Comparison of ENCODE assay signal across 8 mouse cellular contexts in the genomic region with DNA sequence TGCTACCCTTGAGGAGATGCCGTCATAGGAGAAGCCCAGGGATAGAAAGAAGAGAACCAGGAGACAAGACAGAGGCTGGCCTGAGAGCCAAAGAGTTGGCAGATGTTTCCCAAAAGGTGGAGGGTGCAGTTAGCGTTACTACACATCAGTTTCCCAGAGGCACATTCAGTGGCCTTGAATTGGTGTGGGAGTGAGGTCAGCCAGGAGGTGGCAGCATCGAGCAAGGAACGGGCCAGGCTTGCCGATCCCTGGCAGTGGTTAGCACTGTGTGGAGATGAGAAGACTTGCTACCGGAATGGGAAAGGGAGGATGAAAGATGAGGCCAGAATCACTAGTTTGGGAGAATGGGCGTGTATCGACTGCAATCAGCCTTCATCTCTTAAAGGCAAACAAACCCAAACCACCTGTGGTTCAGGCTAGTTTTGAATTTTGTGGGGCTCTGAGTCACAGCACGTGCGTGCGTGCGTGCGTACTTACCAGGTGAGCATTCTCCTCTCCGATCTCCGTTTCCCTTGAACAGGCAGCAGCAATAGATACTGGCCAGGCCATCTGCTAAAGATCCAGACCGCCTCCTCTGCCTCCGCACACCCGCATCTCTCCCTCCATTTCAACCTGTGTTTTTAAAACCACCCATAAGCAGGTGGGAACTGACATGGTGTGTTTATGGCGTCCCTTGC. TPM values are rescaled to one million over a fixed set of nuclear protein-coding genes. Genes with fewer than 3 reads are reported as not detected.
DNase-seq lines count a peak whose midpoint lies in the region; ATAC-seq and TF ChIP-seq lines count a peak whose summit lies in the region.

No protein-coding gene starts in this region.

- intact Hi-C loops in heart, postnatal 10 days (cut with DNase I): loop anchor here (1.0 kb wide), 1 partner anchor 79 kb away; no protein-coding TSS in a partner anchor

- no peak for TF ChIP-seq POLR2A in brain, embryonic 14.5 days (IDR thresholded peaks at IDR 0.05; ENCODE audit: borderline replicate concordance, extremely low read depth, insufficient read depth, insufficient read length, poor library complexity, severe bottlenecking)

- DNase-seq in CD8-positive naive resting alpha-beta T cell, adult 2 months (ENCODE audit: low read depth in 2 of 2, low spot score in 2 of 2): peak; percentile 25 to 56
- peak; percentile 85 for DNase-seq in brain, embryonic 14.5 days (ENCODE audit: low read depth)
- DNase-seq in heart, postnatal 10 days: peak; percentile 89 to 95
- peak; percentile 78 for DNase-seq in layer of hippocampus, adult 11-12 months (ENCODE audit: low spot score)
- DNase-seq in lung, adult 18-20 months: peak; percentile 66 to 75
- DNase-seq in ovary, adult 18-20 months (ENCODE audit: low spot score): peak; percentile 49
- peak; percentile 18 to 31 for DNase-seq in thymus, adult 18-20 months

- peak; percentile 82 for ATAC-seq in erythroid progenitor cell, adult 5-6 weeks (replicated peaks; ENCODE audit: low FRiP score, poor library complexity, severe bottlenecking)

- peak; percentile 98 for TF ChIP-seq CTCF in brain, embryonic 14.5 days (IDR thresholded peaks at IDR 0.05; ENCODE audit: borderline replicate concordance, extremely low read depth, insufficient read depth, insufficient read length)

RNA-seq across cellular contexts. Expression of a gene that starts 29.5 kb away (rescaled TPM):
- polyA plus RNA-seq in brain, embryonic 14.5 days (2012; rRNA removed): 0.71 and 1.0 TPM in 2 replicates
- total RNA-seq in erythroid progenitor cell, adult 5-6 weeks (2015; ENCODE audit: low replicate concordance): not detected in 2 replicates
- total RNA-seq in erythroid progenitor cell, adult 5-6 weeks (2017; ENCODE audit: low replicate concordance): not detected in 2 replicates
- 1,000 to 10,000 TPM; 7,447 to 7,490 TPM for total RNA-seq in heart, postnatal 10 days (2021)

RNA-seq across cellular contexts. Expression of a gene that starts 47.3 kb away (rescaled TPM):
- polyA plus RNA-seq in brain, embryonic 14.5 days (2012; rRNA removed): 0.81 and 0.93 TPM in 2 replicates
- 0.72 TPM in 1 of 2 replicates, not detected in the other for total RNA-seq in erythroid progenitor cell, adult 5-6 weeks (2015; ENCODE audit: low replicate concordance)
- not detected in 2 replicates for total RNA-seq in erythroid progenitor cell, adult 5-6 weeks (2017; ENCODE audit: low replicate concordance)
- 10 to 100 TPM in 1 of 2 experiments, 1 to 10 TPM in 1; 9.4 to 10.8 TPM for total RNA-seq in heart, postnatal 10 days (2021)

RNA-seq across cellular contexts. Expression of a gene that starts 53.4 kb away (rescaled TPM):
- 1.8 and 2.6 TPM in 2 replicates for polyA plus RNA-seq in brain, embryonic 14.5 days (2012; rRNA removed)
- total RNA-seq in erythroid progenitor cell, adult 5-6 weeks (2015; ENCODE audit: low replicate concordance): not detected in 2 replicates
- total RNA-seq in erythroid progenitor cell, adult 5-6 weeks (2017; ENCODE audit: low replicate concordance): not detected in 2 replicates
- under 1 TPM; 0.10 to 0.14 TPM for total RNA-seq in heart, postnatal 10 days (2021)

Comparison
In these comparisons a context has a peak if more than half of its experiments do, and no peak if none do; other contexts are left out.
1. Peak in every context shown above with its lines: DNase-seq and ATAC-seq.
2. DNase-seq: peak in every context shown above with its lines; median percentile 92 in heart, postnatal 10 days; 85 in brain, embryonic 14.5 days; 78 in layer of hippocampus, adult 11-12 months; 70 in lung, adult 18-20 months; 49 in ovary, adult 18-20 months; 40 in CD8-positive naive resting alpha-beta T cell, adult 2 months; 24 in thymus, adult 18-20 months.
3. RNA of a gene that starts 29.5 kb away (total RNA-seq): 7,447 to 7,490 TPM in heart, postnatal 10 days; not detected in erythroid progenitor cell, adult 5-6 weeks; every median in the first group is over 1,000 times any median in the second.
4. RNA of a gene that starts 47.3 kb away (total RNA-seq): 9.4 to 10.8 TPM in heart, postnatal 10 days; 0.72 TPM in erythroid progenitor cell, adult 5-6 weeks; every median in the first group is over 4 times any median in the second.